Mouse (Mus musculus): ENCODE measurements around the gene Tada3. TPM values are rescaled to one million over a fixed set of nuclear protein-coding genes. Genes with fewer than 3 reads are reported as not detected.
A peak's percentile ranks its signal among the peaks of the same experiment; 100 is the strongest.

Gene Tada3
- polyA plus RNA-seq, 1 experiment from 2014 or later = 21.8 TPM

GRCm38 (mm10) chr6:113370194-113370929, 7.3 kb downstream of the Tada3 start:
- no peaks in the 10 kb centered on the region for H3K79me2 ChIP-seq (ENCODE audit: inconsistent target)
- H3K27ac ChIP-seq = no peak overlapping the region
- H3K4me3 ChIP-seq (ENCODE audit: inconsistent target) = no peak overlapping the region
- WGBS (ENCODE audit: missing documents) = 96% methylated on average over 20 of the region's 20 CpGs
- H3K36me3 ChIP-seq (ENCODE audit: inconsistent target) = peaks cover 83% of the 10 kb centered on the region

- Histone ChIP-seq H3K36me3 (ENCODE audit: inconsistent target) (peaks cover 65% of the 10 kb centered on the region), H3K27ac (no peak overlapping the region), H3K4me3 (ENCODE audit: inconsistent target) (no peak overlapping the region), H3K79me2 (ENCODE audit: inconsistent target) (no peaks in the 10 kb centered on the region)
- WGBS (ENCODE audit: missing documents) = 98% methylated on average over 4 of the region's 5 CpGs
These were observed 9.1 kb downstream of the Tada3 start for GRCm38 (mm10) chr6:113368577-113368976.

DNA sequence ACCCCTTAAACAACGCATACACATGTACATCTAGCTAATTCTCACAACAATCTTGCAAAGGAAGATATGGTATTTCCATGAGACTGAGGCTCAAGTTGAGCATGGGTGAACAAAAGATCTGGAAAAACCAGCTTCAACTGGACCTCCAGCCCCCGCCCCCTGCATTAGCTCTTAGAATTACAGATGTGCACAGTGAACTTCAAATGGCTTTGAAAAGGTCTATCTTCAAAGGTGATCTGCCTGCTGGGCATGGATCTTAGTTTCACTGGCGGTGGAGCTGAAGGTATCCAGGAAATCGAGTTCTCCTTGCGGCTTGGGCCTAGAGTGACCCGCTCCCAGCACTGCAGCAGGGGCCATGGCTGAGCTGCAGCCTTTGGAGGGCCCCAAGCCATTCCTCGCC, 9.6 kb downstream of the Tada3 start:
- H3K4me3 ChIP-seq (ENCODE audit: inconsistent target) = no peak overlapping the region
- peaks cover 61% of the 10 kb centered on the region for H3K36me3 ChIP-seq (ENCODE audit: inconsistent target)
- WGBS (ENCODE audit: missing documents) = 91% methylated on average over 7 of the region's 7 CpGs

GRCm38 (mm10) chr6:113367574-113367973, 10.1 kb downstream of the Tada3 start:
- Histone ChIP-seq H3K27ac (no peak overlapping the region), H3K4me3 (ENCODE audit: inconsistent target) (no peak overlapping the region), H3K36me3 (ENCODE audit: inconsistent target) (peaks cover 55% of the 10 kb centered on the region), H3K79me2 (ENCODE audit: inconsistent target) (no peaks in the 10 kb centered on the region)
- WGBS (ENCODE audit: missing documents) = 100% methylated on average over 1 of the region's 1 CpGs

More for the DNA sequence above, 9.6 kb downstream of the Tada3 start:
- Histone ChIP-seq H3K27ac (no peak overlapping the region), H3K79me2 (ENCODE audit: inconsistent target) (no peaks in the 10 kb centered on the region)

- peaks cover 48% of the 10 kb centered on the region for H3K36me3 ChIP-seq (ENCODE audit: inconsistent target)
- no peak overlapping the region for H3K27ac ChIP-seq
- H3K4me3 ChIP-seq (ENCODE audit: inconsistent target) = no peak overlapping the region
- H3K79me2 ChIP-seq (ENCODE audit: inconsistent target) = no peaks in the 10 kb centered on the region
- WGBS (ENCODE audit: missing documents) = 91% methylated on average over 3 of the region's 6 CpGs
These were observed 11.0 kb downstream of the Tada3 start for GRCm38 (mm10) chr6:113366639-113367038.

GRCm38 (mm10) chr6:113364518-113365135, 13.1 kb downstream of the Tada3 start:
- Histone ChIP-seq H3K4me3 (ENCODE audit: inconsistent target) (no peak overlapping the region), H3K79me2 (ENCODE audit: inconsistent target) (no peaks in the 10 kb centered on the region), H3K36me3 (ENCODE audit: inconsistent target) (peaks cover 28% of the 10 kb centered on the region), H3K27ac (no peak overlapping the region)
- WGBS (ENCODE audit: missing documents) = 87% methylated on average over 8 of the region's 8 CpGs

GRCm38 (mm10) chr6:113362241-113362640, 15.4 kb downstream of the Tada3 start:
- 100% methylated on average over 1 of the region's 1 CpGs for WGBS (ENCODE audit: missing documents)
- Histone ChIP-seq H3K36me3 (ENCODE audit: inconsistent target) (0 out of 2 replicates have a peak, but pooled peaks cover 8% of the 10 kb centered on the region), H3K4me3 (ENCODE audit: inconsistent target) (no peak overlapping the region), H3K79me2 (ENCODE audit: inconsistent target) (no peaks in the 10 kb centered on the region), H3K27ac (no peak overlapping the region)

DNA sequence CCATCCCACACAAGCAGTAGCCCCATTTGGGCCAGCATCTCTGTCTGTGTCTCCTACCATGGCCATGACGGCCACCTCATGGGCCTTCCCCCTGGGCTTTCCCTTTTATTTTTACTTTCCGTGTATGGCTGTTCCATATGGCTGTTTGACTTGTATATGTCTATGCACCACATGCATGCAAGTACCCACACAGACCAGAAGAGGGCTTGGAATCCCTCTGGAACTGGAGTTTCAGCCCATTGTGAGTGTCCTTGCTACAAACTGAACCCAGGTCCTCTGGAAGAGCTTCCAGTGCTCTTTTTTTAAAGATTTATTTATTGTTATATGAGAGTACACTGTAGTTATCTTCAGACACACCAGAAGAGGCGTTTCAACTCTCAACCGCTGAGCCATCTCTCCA, 16.2 kb downstream of the Tada3 start:
- Histone ChIP-seq H3K79me2 (ENCODE audit: inconsistent target) (no peaks in the 10 kb centered on the region), H3K27ac (no peak overlapping the region), H3K36me3 (ENCODE audit: inconsistent target) (0 out of 2 replicates have a peak, but pooled peaks cover under 1% of the 10 kb centered on the region), H3K4me3 (ENCODE audit: inconsistent target) (no peak overlapping the region)
- 96% methylated on average over 4 of the region's 4 CpGs for WGBS (ENCODE audit: missing documents)

- Histone ChIP-seq H3K79me2 (ENCODE audit: inconsistent target) (no peaks in the 10 kb centered on the region), H3K36me3 (ENCODE audit: inconsistent target) (no peaks in the 10 kb centered on the region), H3K4me3 (ENCODE audit: inconsistent target) (no peak overlapping the region), H3K27ac (no peak overlapping the region)
- WGBS (ENCODE audit: missing documents) = 76% methylated on average over 3 of the region's 3 CpGs
These were observed 24.0 kb downstream of the Tada3 start for GRCm38 (mm10) chr6:113353696-113354095.

- Histone ChIP-seq H3K27ac (no peak overlapping the region), H3K4me3 (ENCODE audit: inconsistent target) (no peak overlapping the region), H3K36me3 (ENCODE audit: inconsistent target) (no peaks in the 10 kb centered on the region), H3K79me2 (ENCODE audit: inconsistent target) (no peaks in the 10 kb centered on the region)
- WGBS (ENCODE audit: missing documents) = 100% methylated on average over 3 of the region's 3 CpGs
These were observed 24.9 kb downstream of the Tada3 start for GRCm38 (mm10) chr6:113352820-113353219.

- 0 out of 2 replicates have a peak overlapping the region, but pooled peaks have one; percentile 2 for H3K27ac ChIP-seq
- whole genome bisulfite sequencing (ENCODE audit: missing documents) = 24% methylated on average over 10 of the region's 10 CpGs
These were observed 26.0 kb downstream of the Tada3 start for GRCm38 (mm10) chr6:113351653-113352052.

DNA sequence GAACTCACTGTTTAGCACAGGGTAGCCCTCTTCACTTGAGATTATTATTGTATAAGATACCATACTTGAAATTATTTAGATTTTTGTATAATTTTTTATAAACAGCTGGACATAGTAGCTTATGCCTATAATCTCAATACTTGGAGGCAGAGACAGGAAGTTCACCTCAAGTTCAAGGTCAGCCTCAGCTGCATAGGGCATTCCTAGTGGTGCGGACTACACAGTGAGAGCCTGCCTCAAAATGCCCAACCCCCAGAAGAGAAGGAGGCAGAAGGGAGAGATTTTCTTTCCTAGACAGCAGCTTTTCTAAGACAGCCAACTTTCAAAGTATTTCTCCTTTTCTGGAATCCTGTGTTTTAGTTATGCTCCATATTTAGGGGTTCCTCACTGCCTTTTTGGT, 26.5 kb downstream of the Tada3 start:
- 88% methylated on average over 1 of the region's 1 CpGs for WGBS (ENCODE audit: missing documents)
- H3K79me2 ChIP-seq (ENCODE audit: inconsistent target) = no peaks in the 10 kb centered on the region
- H3K4me3 ChIP-seq (ENCODE audit: inconsistent target) = no peak overlapping the region
- H3K27ac ChIP-seq = 0 out of 2 replicates have a peak overlapping the region, but pooled peaks have one; percentile 2
- H3K36me3 ChIP-seq (ENCODE audit: inconsistent target) = no peaks in the 10 kb centered on the region

More at GRCm38 (mm10) chr6:113351653-113352052, 26.0 kb downstream of the Tada3 start:
- H3K36me3 ChIP-seq (ENCODE audit: inconsistent target) = no peaks in the 10 kb centered on the region
- no peaks in the 10 kb centered on the region for H3K79me2 ChIP-seq (ENCODE audit: inconsistent target)
- H3K4me3 ChIP-seq (ENCODE audit: inconsistent target) = no peak overlapping the region

DNA sequence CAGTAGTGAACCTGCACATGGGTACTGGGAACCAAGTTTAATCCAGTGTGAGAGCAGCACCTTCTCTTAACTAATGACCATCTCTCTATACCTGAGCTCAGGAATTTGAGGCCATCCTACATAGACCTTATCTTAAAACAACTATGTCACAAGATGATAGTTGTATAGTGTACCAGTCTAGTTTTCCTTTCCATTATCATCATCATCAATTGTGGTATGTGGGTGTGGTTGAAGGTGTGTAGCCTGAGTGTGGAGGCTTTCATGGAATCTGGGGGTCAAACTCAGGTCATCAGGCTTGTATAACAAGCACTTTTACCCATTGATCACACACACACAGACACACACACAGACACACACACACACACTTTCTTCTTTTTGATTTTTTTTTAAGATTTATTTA, 27.1 kb downstream of the Tada3 start:
- Histone ChIP-seq H3K79me2 (ENCODE audit: inconsistent target) (no peaks in the 10 kb centered on the region), H3K4me3 (ENCODE audit: inconsistent target) (no peak overlapping the region), H3K36me3 (ENCODE audit: inconsistent target) (no peaks in the 10 kb centered on the region), H3K27ac (no peak overlapping the region)

DNA sequence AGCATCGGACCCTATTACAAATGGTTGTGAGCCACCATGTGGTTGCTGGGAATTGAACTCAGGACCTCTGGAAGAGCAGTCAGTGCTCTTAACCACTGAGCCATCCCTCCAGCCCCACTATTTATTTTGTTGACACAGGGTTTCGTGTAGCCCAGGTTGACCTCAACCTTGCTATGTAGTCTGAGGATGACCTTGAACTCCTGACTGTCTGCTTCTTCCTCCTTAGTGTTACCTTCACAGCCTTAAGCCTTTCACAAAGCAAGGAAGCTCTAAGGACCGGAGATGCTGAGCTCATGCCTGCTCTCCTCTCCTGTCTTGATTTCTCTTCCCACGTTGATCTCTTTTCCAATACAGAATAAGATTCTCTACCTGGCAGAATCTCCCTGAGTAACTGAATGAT, 30.8 kb downstream of the Tada3 start:
- peaks cover 18% of the 10 kb centered on the region for H3K79me2 ChIP-seq (ENCODE audit: inconsistent target)
- no peaks in the 10 kb centered on the region for H3K36me3 ChIP-seq (ENCODE audit: inconsistent target)
- no peak overlapping the region for H3K27ac ChIP-seq
- 97% methylated on average over 4 of the region's 4 CpGs for WGBS (ENCODE audit: missing documents)
- no peak overlapping the region for H3K4me3 ChIP-seq (ENCODE audit: inconsistent target)

- no peak overlapping the region for H3K4me3 ChIP-seq (ENCODE audit: inconsistent target)
These were observed 33.4 kb downstream of the Tada3 start for GRCm38 (mm10) chr6:113344321-113344720.

More at GRCm38 (mm10) chr6:113344321-113344720, 33.4 kb downstream of the Tada3 start:
- peaks cover 12% of the 10 kb centered on the region for H3K36me3 ChIP-seq (ENCODE audit: inconsistent target)
- WGBS (ENCODE audit: missing documents) = 56% methylated on average over 2 of the region's 2 CpGs
- peak overlapping the region; percentile 94 for H3K27ac ChIP-seq
- H3K79me2 ChIP-seq (ENCODE audit: inconsistent target) = peaks cover 43% of the 10 kb centered on the region
